Mouse (Mus musculus) hindbrain, embryonic 14.5 days (tissue): ENCODE measurements around the gene Igsf3. TPM values are rescaled to one million over a fixed set of nuclear protein-coding genes. Genes with fewer than 3 reads are reported as not detected.

Experiments
- ATAC-seq: fragments of 200-750 bp; cut with Nextera tagmentation; 2 replicates; pipeline ENCODE4 v1.8.0; 2017; ENCODE audit warnings: moderate number of reproducible peaks, mild to moderate bottlenecking, moderate TSS enrichment, moderate library complexity; ENCODE audit not compliant: low FRiP score
- DNase-seq: peaks from one replicate; pipeline ENCODE4 v3.0.0-alpha.2; 2015; ENCODE audit warnings: low spot score
- H3K27ac ChIP-seq: fragments of 300-500 bp; sonication (generic); 2 replicates; pipeline ENCODE4 v1.5.1; 2014; ENCODE audit warnings: mild to moderate bottlenecking, moderate library complexity
- H3K27me3 ChIP-seq: fragments of 300-500 bp; sonication (generic); 2 replicates; pipeline ENCODE4 v1.6.1; 2014; ENCODE audit warnings: mild to moderate bottlenecking, low read length, mixed read lengths; ENCODE audit not compliant: control insufficient read depth, insufficient read depth
- H3K36me3 ChIP-seq: fragments of 300-500 bp; sonication (generic); replicated peaks from 2 replicates; pipeline ENCODE4 v1.6.1; 2014; ENCODE audit not compliant: control insufficient read depth, insufficient read depth
- H3K4me1 ChIP-seq: fragments of 300-500 bp; sonication (generic); replicated peaks from 2 replicates; pipeline ENCODE4 v1.6.1; 2014; ENCODE audit warnings: antibody characterized with exemption, low read length, mixed read lengths; ENCODE audit not compliant: control insufficient read depth, insufficient read depth
- H3K4me2 ChIP-seq: fragments of 300-500 bp; sonication (generic); replicated peaks from 2 replicates; pipeline ENCODE4 v1.6.1; 2014; ENCODE audit warnings: mild to moderate bottlenecking, moderate library complexity
- H3K4me3 ChIP-seq: fragments of 300-500 bp; sonication (generic); replicated peaks from 2 replicates; pipeline ENCODE4 v1.5.1; 2014; ENCODE audit warnings: mild to moderate bottlenecking, low read length
- H3K9ac ChIP-seq: fragments of 300-500 bp; sonication (generic); 2 replicates; pipeline ENCODE4 v1.6.1; 2014
- H3K9me3 ChIP-seq: fragments of 300-500 bp; sonication (generic); 2 replicates; pipeline ENCODE4 v1.6.1; 2016; ENCODE audit warnings: low read length; ENCODE audit not compliant: control insufficient read depth
- WGBS: fragments of 180-500 bp; shearing (Covaris S2); extraction: QIAGEN DNeasy Blood & Tissue Kit; methylation state at CpG from one replicate; pipeline ENCODE4 v1.1.7; 2014; 5-methylcytosine and 5-hydroxymethylcytosine counted together
- polyA plus RNA-seq: library from polyadenylated mRNA; unstranded; fragments of >200 nt; fragmentation: Nextera tagmentation; extraction: Ambion mirVana; gene quantifications from 2 replicates; pipeline ENCODE4 v1.2.1, GENCODE M21; 2014

Igsf3 gene
- polyA plus RNA-seq, 1 experiment from 2014 or later = 51.7 TPM

GRCm38 (mm10) chr3:101499906-101500305, 123.0 kb downstream of the Igsf3 start:
- WGBS = 67% methylated on average over 6 of the region's 6 CpGs
- H3K27me3 ChIP-seq = no peaks in the 10 kb centered on the region

GRCm38 (mm10) chr3:101500393-101501051, 123.6 kb downstream of the Igsf3 start:
- Histone ChIP-seq H3K27me3 (no peaks in the 10 kb centered on the region), H3K9me3 (no peaks in the 10 kb centered on the region), H3K9ac (no peak overlapping the region), H3K27ac (no peak overlapping the region), H3K36me3 (no peaks in the 10 kb centered on the region), H3K4me3 (no peak overlapping the region), H3K4me1 (no peaks in the 10 kb centered on the region), H3K4me2 (no peak overlapping the region)
- no peak for DNase-seq
- 77% methylated on average over 11 of the region's 11 CpGs for WGBS
- no peak for ATAC-seq

More at GRCm38 (mm10) chr3:101499906-101500305, 123.0 kb downstream of the Igsf3 start:
- H3K4me3 ChIP-seq = no peak overlapping the region
- no peak overlapping the region for H3K27ac ChIP-seq
- no peaks in the 10 kb centered on the region for H3K4me1 ChIP-seq
- no peak overlapping the region for H3K4me2 ChIP-seq
- no peak for ATAC-seq
- H3K9me3 ChIP-seq = no peaks in the 10 kb centered on the region
- DNase-seq = no peak
- no peak overlapping the region for H3K9ac ChIP-seq
- H3K36me3 ChIP-seq = no peaks in the 10 kb centered on the region

GRCm38 (mm10) chr3:101501611-101502010, 124.7 kb downstream of the Igsf3 start:
- DNase-seq = no peak
- 74% methylated on average over 4 of the region's 4 CpGs for WGBS
- peaks cover 10% of the 10 kb centered on the region; the same call in 1 of the 2 replicates for H3K4me1 ChIP-seq
- no peak overlapping the region for H3K9ac ChIP-seq
- H3K4me3 ChIP-seq = no peak overlapping the region
- no peak for ATAC-seq
- no peaks in the 10 kb centered on the region for H3K9me3 ChIP-seq
- H3K27ac ChIP-seq = no peak overlapping the region
- no peak overlapping the region for H3K4me2 ChIP-seq
- no peaks in the 10 kb centered on the region for H3K27me3 ChIP-seq
- no peaks in the 10 kb centered on the region for H3K36me3 ChIP-seq

- Histone ChIP-seq H3K9me3 (no peaks in the 10 kb centered on the region), H3K4me3 (no peak overlapping the region), H3K27ac (no peak overlapping the region), H3K36me3 (no peaks in the 10 kb centered on the region), H3K27me3 (no peaks in the 10 kb centered on the region), H3K9ac (no peak overlapping the region), H3K4me1 (peaks cover 11% of the 10 kb centered on the region; the same call in 1 of the 2 replicates), H3K4me2 (no peak overlapping the region)
- 51% methylated on average over 14 of the region's 14 CpGs for WGBS
- DNase-seq (no peak), ATAC-seq (no peak)
Measured at GRCm38 (mm10) chr3:101502086-101502760, 125.3 kb downstream of the Igsf3 start.

- 14% methylated on average over 5 of the region's 5 CpGs for WGBS
Measured at GRCm38 (mm10) chr3:101506179-101506578, 129.3 kb downstream of the Igsf3 start.

GRCm38 (mm10) chr3:101506970-101507702, 130.3 kb downstream of the Igsf3 start:
- Histone ChIP-seq H3K9me3 (0 out of 2 replicates have a peak, but pooled peaks cover 5% of the 10 kb centered on the region), H3K36me3 (no peaks in the 10 kb centered on the region), H3K4me1 (peaks cover 11% of the 10 kb centered on the region; the same call in 1 of the 2 replicates), H3K4me2 (no peak overlapping the region), H3K27ac (no peak overlapping the region), H3K4me3 (no peak overlapping the region), H3K27me3 (no peaks in the 10 kb centered on the region), H3K9ac (no peak overlapping the region)
- WGBS = 68% methylated on average over 14 of the region's 14 CpGs
- DNase-seq = no peak
- no peak for ATAC-seq

More at GRCm38 (mm10) chr3:101506179-101506578, 129.3 kb downstream of the Igsf3 start:
- no peaks in the 10 kb centered on the region for H3K9me3 ChIP-seq
- no peak overlapping the region for H3K9ac ChIP-seq
- H3K4me1 ChIP-seq = peaks cover 11% of the 10 kb centered on the region; the same call in 1 of the 2 replicates
- H3K27me3 ChIP-seq = no peaks in the 10 kb centered on the region
- no peaks in the 10 kb centered on the region for H3K36me3 ChIP-seq
- no peak overlapping the region for H3K4me2 ChIP-seq
- DNase-seq = peak; percentile 86
- ATAC-seq = peak; percentile 88
- H3K4me3 ChIP-seq = no peak overlapping the region
- no peak overlapping the region for H3K27ac ChIP-seq

- WGBS = 82% methylated on average over 3 of the region's 3 CpGs
- DNase-seq (no peak), ATAC-seq (no peak)
- Histone ChIP-seq H3K4me2 (no peak overlapping the region), H3K9ac (no peak overlapping the region), H3K4me3 (no peak overlapping the region), H3K4me1 (peaks cover 11% of the 10 kb centered on the region; the same call in 1 of the 2 replicates), H3K9me3 (0 out of 2 replicates have a peak, but pooled peaks cover 5% of the 10 kb centered on the region), H3K27me3 (no peaks in the 10 kb centered on the region), H3K36me3 (no peaks in the 10 kb centered on the region), H3K27ac (no peak overlapping the region)
Measured at GRCm38 (mm10) chr3:101507766-101508165, 130.9 kb downstream of the Igsf3 start.

GRCm38 (mm10) chr3:101509707-101510544, 133.0 kb downstream of the Igsf3 start:
- Histone ChIP-seq H3K9ac (no peak overlapping the region), H3K4me2 (no peak overlapping the region), H3K4me1 (peaks cover 13% of the 10 kb centered on the region; the same call in 1 of the 2 replicates), H3K27me3 (no peaks in the 10 kb centered on the region), H3K4me3 (no peak overlapping the region), H3K27ac (no peak overlapping the region), H3K9me3 (0 out of 2 replicates have a peak, but pooled peaks cover 5% of the 10 kb centered on the region), H3K36me3 (no peaks in the 10 kb centered on the region)
- DNase-seq (no peak), ATAC-seq (no peak)
- 91% methylated on average over 10 of the region's 10 CpGs for WGBS
